In genomic region chr1:131965818-131966217, GRCm38 (mm10) we compare ENCODE assay signal across 21 mouse cellular contexts. TPM values are rescaled to one million over a fixed set of nuclear protein-coding genes. Genes with fewer than 3 reads are reported as not detected.
A peak's percentile ranks its signal among the peaks of the same experiment; 100 is the strongest.
DNase-seq lines count a peak whose midpoint lies in the region; ATAC-seq lines count a peak whose summit lies in the region.
"Had no signal": no experiment of that assay in that cellular context is flagged by ENCODE, and none has a peak within 500 bp of the region (broad histone marks: within the 10 kb centered on the region; RNA-seq: fewer than 3 reads in every experiment).

No protein-coding gene starts in this region.

- H3K27ac ChIP-seq in heart, embryonic 12.5 days (ENCODE audit: poor library complexity, severe bottlenecking) = no peak overlapping the region
- H3K27ac ChIP-seq in heart, embryonic 11.5 days (ENCODE audit: low read depth, low read length) = no peak overlapping the region
- H3K27ac ChIP-seq in midbrain, embryonic 10.5 days (replicated peaks) = peak overlapping the region; percentile 95
- no peak overlapping the region for H3K27ac ChIP-seq in midbrain, embryonic 16.5 days (ENCODE audit: low read length)
- no peak overlapping the region for H3K27ac ChIP-seq in neural tube, embryonic 13.5 days (replicated peaks)
- H3K27ac ChIP-seq: embryonic facial prominence, embryonic 10.5 days; forebrain, embryonic 15.5 days; heart, adult 2 months; heart, embryonic 13.5 days; hindbrain, embryonic 14.5 days had no signal

- peaks cover 92% of the 10 kb centered on the region for H3K27me3 ChIP-seq in heart, embryonic 12.5 days (replicated peaks)
- H3K27me3 ChIP-seq in heart, embryonic 11.5 days (ENCODE audit: control insufficient read depth, insufficient read depth, low read length) = peaks cover 72% of the 10 kb centered on the region
- H3K27me3 ChIP-seq in midbrain, embryonic 10.5 days (ENCODE audit: low read depth, poor library complexity, severe bottlenecking) = peaks cover 72% of the 10 kb centered on the region
- H3K27me3 ChIP-seq in midbrain, embryonic 16.5 days (ENCODE audit: control insufficient read depth, insufficient read depth, low read depth, low read length) = peaks cover 9% of the 10 kb centered on the region
- peaks cover 34% of the 10 kb centered on the region for H3K27me3 ChIP-seq in neural tube, embryonic 13.5 days

- H3K4me2 ChIP-seq in heart, embryonic 12.5 days = no peak overlapping the region
- no peak overlapping the region for H3K4me2 ChIP-seq in heart, embryonic 11.5 days
- no peak overlapping the region for H3K4me2 ChIP-seq in midbrain, embryonic 16.5 days (ENCODE audit: low read length)
- 0 out of 2 replicates have a peak overlapping the region, but pooled peaks have one; percentile 5 for H3K4me2 ChIP-seq in neural tube, embryonic 13.5 days
- H3K4me2 ChIP-seq: forebrain, embryonic 15.5 days; heart, embryonic 13.5 days; hindbrain, embryonic 14.5 days had no signal

- H3K4me3 ChIP-seq in heart, embryonic 12.5 days = no peak overlapping the region
- no peak overlapping the region for H3K4me3 ChIP-seq in heart, embryonic 11.5 days (ENCODE audit: low read depth, low read length)
- H3K4me3 ChIP-seq in midbrain, embryonic 10.5 days = peak overlapping the region; percentile 95
- H3K4me3 ChIP-seq in midbrain, embryonic 16.5 days (ENCODE audit: low read depth, low read length) = no peak overlapping the region
- no peak overlapping the region for H3K4me3 ChIP-seq in neural tube, embryonic 13.5 days
- H3K4me3 ChIP-seq: embryonic facial prominence, embryonic 10.5 days; erythroblast, embryonic 14.5 days; forebrain, embryonic 15.5 days; heart, adult 2 months; heart, embryonic 13.5 days had no signal

- peaks cover 26% of the 10 kb centered on the region for H3K4me1 ChIP-seq in heart, embryonic 12.5 days (replicated peaks)
- peaks cover 11% of the 10 kb centered on the region for H3K4me1 ChIP-seq in heart, embryonic 11.5 days (ENCODE audit: control insufficient read depth, insufficient read depth, low read length)
- peaks cover 95% of the 10 kb centered on the region for H3K4me1 ChIP-seq in midbrain, embryonic 10.5 days
- H3K4me1 ChIP-seq in midbrain, embryonic 16.5 days (ENCODE audit: control insufficient read depth, insufficient read depth, low read length) = peaks cover 9% of the 10 kb centered on the region
- H3K4me1 ChIP-seq in neural tube, embryonic 13.5 days (replicated peaks) = peaks cover 55% of the 10 kb centered on the region

- no peaks in the 10 kb centered on the region for H3K9me3 ChIP-seq in heart, embryonic 12.5 days (replicated peaks)
- H3K9me3 ChIP-seq in heart, embryonic 11.5 days (replicated peaks; ENCODE audit: control insufficient read depth, low read length) = no peaks in the 10 kb centered on the region
- no peaks in the 10 kb centered on the region for H3K9me3 ChIP-seq in midbrain, embryonic 10.5 days (replicated peaks)
- no peaks in the 10 kb centered on the region for H3K9me3 ChIP-seq in midbrain, embryonic 16.5 days (replicated peaks; ENCODE audit: control insufficient read depth, low read length, poor library complexity, severe bottlenecking)
- no peaks in the 10 kb centered on the region for H3K9me3 ChIP-seq in neural tube, embryonic 13.5 days
- H3K9me3 ChIP-seq: embryonic facial prominence, embryonic 10.5 days; forebrain, embryonic 15.5 days; heart, embryonic 13.5 days had no signal

- DNase-seq in midbrain, embryonic 10.5 days (ENCODE audit: low spot score) = no peak
- DNase-seq in neural tube, embryonic 10.5 days (ENCODE audit: extremely low spot score, low spot score) = no peak
- DNase-seq: adrenal gland, adult 2 months; adrenal gland, postnatal 25 days; cerebellum, adult 18-20 months; cerebellum, postnatal 10 days; gastrocnemius, postnatal 10 days; heart, adult 2 months; heart, postnatal 10 days; heart, postnatal 4 days had no signal

- 37% methylated on average over 5 of the region's 5 CpGs for WGBS in heart, embryonic 12.5 days
- WGBS in heart, embryonic 11.5 days (ENCODE audit: insufficient replicate concordance) = 39% methylated on average over 5 of the region's 5 CpGs
- WGBS in midbrain, embryonic 10.5 days = 49% methylated on average over 5 of the region's 5 CpGs
- 33% methylated on average over 5 of the region's 5 CpGs for WGBS in midbrain, embryonic 16.5 days
- WGBS in neural tube, embryonic 13.5 days = 48% methylated on average over 5 of the region's 5 CpGs

- no peak for ATAC-seq in heart, embryonic 12.5 days (ENCODE audit: insufficient number of reproducible peaks, low FRiP score)
- ATAC-seq in heart, embryonic 11.5 days (replicated peaks; ENCODE audit: insufficient number of reproducible peaks, low FRiP score, low TSS enrichment) = no peak
- ATAC-seq in midbrain, embryonic 16.5 days = no peak
- no peak for ATAC-seq in neural tube, embryonic 13.5 days (ENCODE audit: low read depth)
- no peak for ATAC-seq in erythroblast, adult 5-6 weeks (replicated peaks; ENCODE audit: low FRiP score, poor library complexity, severe bottlenecking)
- ATAC-seq: forebrain, embryonic 15.5 days; inflammation-experienced regulatory T-cells, adult 6 months had no signal

- peak overlapping the region; percentile 8; the same call in 1 of the 2 replicates for H3K9ac ChIP-seq in heart, embryonic 12.5 days
- no peak overlapping the region for H3K9ac ChIP-seq in heart, embryonic 11.5 days (ENCODE audit: low read depth, low read length)
- no peak overlapping the region for H3K9ac ChIP-seq in midbrain, embryonic 16.5 days (ENCODE audit: low read depth, low read length)
- H3K9ac ChIP-seq in neural tube, embryonic 13.5 days = no peak overlapping the region
- H3K9ac ChIP-seq: forebrain, embryonic 15.5 days; heart, embryonic 13.5 days; hindbrain, embryonic 14.5 days had no signal

- H3K36me3 ChIP-seq in heart, embryonic 12.5 days = no peaks in the 10 kb centered on the region
- no peaks in the 10 kb centered on the region for H3K36me3 ChIP-seq in heart, embryonic 11.5 days (ENCODE audit: control insufficient read depth, insufficient read depth, low read length)
- no peaks in the 10 kb centered on the region for H3K36me3 ChIP-seq in midbrain, embryonic 10.5 days
- no peaks in the 10 kb centered on the region for H3K36me3 ChIP-seq in midbrain, embryonic 16.5 days (ENCODE audit: control insufficient read depth, insufficient read depth, low read length)
- no peaks in the 10 kb centered on the region for H3K36me3 ChIP-seq in neural tube, embryonic 13.5 days
- H3K36me3 ChIP-seq: embryonic facial prominence, embryonic 10.5 days; forebrain, embryonic 15.5 days; heart, embryonic 13.5 days had no signal

RNA-seq across cellular contexts. Expression of gene Slc45a3, which starts 3.1 kb away (rescaled TPM):
- 1.7 and 2.0 TPM in 2 replicates for polyA plus RNA-seq in heart, embryonic 12.5 days (2016; fragmentation: Nextera tagmentation; extraction: Ambion mirVana)
- 0.93 and 1.3 TPM in 2 replicates for polyA plus RNA-seq in heart, embryonic 11.5 days (2014; fragmentation: Nextera tagmentation; extraction: Ambion mirVana)
- 18.6 and 22.3 TPM in 2 replicates for polyA plus RNA-seq in midbrain, embryonic 10.5 days (2016; fragmentation: Nextera tagmentation; extraction: Ambion mirVana)
- 2.3 and 2.7 TPM in 2 replicates for polyA plus RNA-seq in midbrain, embryonic 16.5 days (2015; fragmentation: Nextera tagmentation; extraction: Ambion mirVana)
- 4.7 and 5.9 TPM in 2 replicates for polyA plus RNA-seq in neural tube, embryonic 13.5 days (2015; fragmentation: Nextera tagmentation; extraction: Ambion mirVana)
- not detected in 2 replicates for total RNA-seq in erythroblast, adult 5-6 weeks (2015; ENCODE audit: low replicate concordance)
- 0.56 and 1.3 TPM in 2 replicates for total RNA-seq in erythroblast, adult 5-6 weeks (2017; ENCODE audit: low replicate concordance)
- polyA plus RNA-seq: inflammation-experienced regulatory T-cells, adult 6 months had no signal

RNA-seq across cellular contexts. Expression of gene Elk4, which starts 41.6 kb away (rescaled TPM):
- polyA plus RNA-seq in heart, embryonic 12.5 days (2016; fragmentation: Nextera tagmentation; extraction: Ambion mirVana) = 19.9 and 21.0 TPM in 2 replicates
- polyA plus RNA-seq in heart, embryonic 11.5 days (2014; fragmentation: Nextera tagmentation; extraction: Ambion mirVana) = 18.0 and 21.0 TPM in 2 replicates
- 12.5 and 13.3 TPM in 2 replicates for polyA plus RNA-seq in midbrain, embryonic 10.5 days (2016; fragmentation: Nextera tagmentation; extraction: Ambion mirVana)
- 8.1 and 8.7 TPM in 2 replicates for polyA plus RNA-seq in midbrain, embryonic 16.5 days (2015; fragmentation: Nextera tagmentation; extraction: Ambion mirVana)
- 13.1 and 14.2 TPM in 2 replicates for polyA plus RNA-seq in neural tube, embryonic 13.5 days (2015; fragmentation: Nextera tagmentation; extraction: Ambion mirVana)
- 96.8 and 101 TPM in 2 replicates for total RNA-seq in erythroblast, adult 5-6 weeks (2015; ENCODE audit: low replicate concordance)
- total RNA-seq in erythroblast, adult 5-6 weeks (2017; ENCODE audit: low replicate concordance) = 75.8 and 94.4 TPM in 2 replicates

RNA-seq across cellular contexts. Expression of gene Nucks1, which starts 55.5 kb away (rescaled TPM):
- polyA plus RNA-seq in heart, embryonic 12.5 days (2016; fragmentation: Nextera tagmentation; extraction: Ambion mirVana) = 72.9 and 79.3 TPM in 2 replicates
- 33.2 and 36.1 TPM in 2 replicates for polyA plus RNA-seq in heart, embryonic 11.5 days (2014; fragmentation: Nextera tagmentation; extraction: Ambion mirVana)
- 103 and 104 TPM in 2 replicates for polyA plus RNA-seq in midbrain, embryonic 10.5 days (2016; fragmentation: Nextera tagmentation; extraction: Ambion mirVana)
- polyA plus RNA-seq in midbrain, embryonic 16.5 days (2015; fragmentation: Nextera tagmentation; extraction: Ambion mirVana) = 50.1 and 53.6 TPM in 2 replicates
- 52.3 and 57.8 TPM in 2 replicates for polyA plus RNA-seq in neural tube, embryonic 13.5 days (2015; fragmentation: Nextera tagmentation; extraction: Ambion mirVana)
- total RNA-seq in erythroblast, adult 5-6 weeks (2015; ENCODE audit: low replicate concordance) = 35.0 and 47.6 TPM in 2 replicates
- 77.1 and 83.3 TPM in 2 replicates for total RNA-seq in erythroblast, adult 5-6 weeks (2017; ENCODE audit: low replicate concordance)
